ENCODE assay signal across 22 mouse cellular contexts in genomic region chr6:71695150-71695549, GRCm38 (mm10). TPM values are rescaled to one million over a fixed set of nuclear protein-coding genes. Genes with fewer than 3 reads are reported as not detected.
DNase-seq lines count a peak whose midpoint lies in the region; ATAC-seq and TF ChIP-seq lines count a peak whose summit lies in the region.
"Had no signal": no experiment of that assay in that cellular context is flagged by ENCODE, and none has a peak within 500 bp of the region (broad histone marks: within the 10 kb centered on the region; RNA-seq: fewer than 3 reads in every experiment).

No protein-coding gene starts in this region.

- no peak for TF ChIP-seq CTCF in intestine, postnatal 0 days (IDR thresholded peaks at IDR 0.05; ENCODE audit: low read depth)

- no peaks in the 10 kb centered on the region for H3K36me3 ChIP-seq in intestine, embryonic 15.5 days
- no peaks in the 10 kb centered on the region for H3K36me3 ChIP-seq in intestine, embryonic 16.5 days (ENCODE audit: control insufficient read depth, insufficient read depth, low read length)
- no peaks in the 10 kb centered on the region for H3K36me3 ChIP-seq in intestine, postnatal 0 days (ENCODE audit: control insufficient read depth, insufficient read depth)
- no peaks in the 10 kb centered on the region for H3K36me3 ChIP-seq in midbrain, embryonic 15.5 days (replicated peaks)
- H3K36me3 ChIP-seq: G1E had no signal

- no peaks in the 10 kb centered on the region for H3K9me3 ChIP-seq in intestine, embryonic 15.5 days
- H3K9me3 ChIP-seq in intestine, embryonic 16.5 days (ENCODE audit: control insufficient read depth, low read length), result no peaks in the 10 kb centered on the region
- no peaks in the 10 kb centered on the region for H3K9me3 ChIP-seq in intestine, postnatal 0 days (ENCODE audit: control insufficient read depth)
- H3K9me3 ChIP-seq in midbrain, embryonic 15.5 days, result no peaks in the 10 kb centered on the region
- H3K9me3 ChIP-seq: G1E had no signal

- 70% methylated on average over 2 of the region's 2 CpGs for WGBS in intestine, embryonic 15.5 days
- 81% methylated on average over 2 of the region's 2 CpGs for WGBS in intestine, embryonic 16.5 days
- WGBS in intestine, postnatal 0 days, result 43% methylated on average over 2 of the region's 2 CpGs
- 87% methylated on average over 2 of the region's 2 CpGs for WGBS in midbrain, embryonic 15.5 days

- H3K4me3 ChIP-seq in intestine, embryonic 15.5 days (replicated peaks), result no peak overlapping the region
- H3K4me3 ChIP-seq in intestine, embryonic 16.5 days (ENCODE audit: low read length), result no peak overlapping the region
- no peak overlapping the region for H3K4me3 ChIP-seq in intestine, postnatal 0 days (ENCODE audit: low read depth, low read length)
- no peak overlapping the region for H3K4me3 ChIP-seq in midbrain, embryonic 15.5 days

- H3K27ac ChIP-seq in intestine, embryonic 15.5 days, result no peak overlapping the region
- H3K27ac ChIP-seq in intestine, embryonic 16.5 days (ENCODE audit: low read length), result 0 out of 2 replicates have a peak overlapping the region, but pooled peaks have one; percentile 3
- H3K27ac ChIP-seq in intestine, postnatal 0 days (ENCODE audit: low read depth, low read length), result no peak overlapping the region; the same call in 1 of the 2 replicates
- H3K27ac ChIP-seq in midbrain, embryonic 15.5 days, result no peak overlapping the region

- no peak overlapping the region for H3K4me2 ChIP-seq in intestine, embryonic 15.5 days (replicated peaks)
- no peak overlapping the region for H3K4me2 ChIP-seq in intestine, embryonic 16.5 days (ENCODE audit: low read depth, low read length)
- H3K4me2 ChIP-seq in intestine, postnatal 0 days (replicated peaks; ENCODE audit: low read depth), result peak overlapping the region; percentile 21; the same call in 1 of the 2 replicates
- no peak overlapping the region for H3K4me2 ChIP-seq in midbrain, embryonic 15.5 days

- DNase-seq in heart, adult 11 months, result peak; percentile 36
- no peak for DNase-seq in heart, postnatal 10 days
- no peak for DNase-seq in right cerebral cortex, postnatal 25 days
- DNase-seq: adrenal gland, adult 2 months; adrenal gland, adult 8-10 months; adrenal gland, postnatal 10 days; adrenal gland, postnatal 14 days; adrenal gland, postnatal 25 days; adrenal gland, postnatal 36 days; B cell, adult 2 months; cerebellum, adult 11 months; cerebellum, adult 11-12 months had no signal

- no peaks in the 10 kb centered on the region for H3K4me1 ChIP-seq in intestine, embryonic 15.5 days (replicated peaks)
- H3K4me1 ChIP-seq in intestine, embryonic 16.5 days (ENCODE audit: control insufficient read depth, insufficient read depth, low read length), result no peaks in the 10 kb centered on the region
- H3K4me1 ChIP-seq in intestine, postnatal 0 days (replicated peaks; ENCODE audit: control insufficient read depth, insufficient read depth, low read length), result 0 out of 2 replicates have a peak, but pooled peaks cover 7% of the 10 kb centered on the region
- no peaks in the 10 kb centered on the region for H3K4me1 ChIP-seq in midbrain, embryonic 15.5 days

- no peaks in the 10 kb centered on the region for H3K27me3 ChIP-seq in intestine, embryonic 15.5 days (replicated peaks)
- no peaks in the 10 kb centered on the region for H3K27me3 ChIP-seq in intestine, embryonic 16.5 days (replicated peaks; ENCODE audit: control insufficient read depth, insufficient read depth, low read length)
- H3K27me3 ChIP-seq in intestine, postnatal 0 days (replicated peaks; ENCODE audit: control insufficient read depth, insufficient read depth, low read length), result no peaks in the 10 kb centered on the region
- H3K27me3 ChIP-seq in midbrain, embryonic 15.5 days (replicated peaks), result no peaks in the 10 kb centered on the region
- H3K27me3 ChIP-seq: CH12.LX had no signal

- peak; percentile 79 for ATAC-seq in intestine, embryonic 15.5 days
- ATAC-seq in intestine, embryonic 16.5 days, result peak; percentile 92
- ATAC-seq in intestine, postnatal 0 days, result peak; percentile 84
- no peak for ATAC-seq in midbrain, embryonic 15.5 days (replicated peaks)
- no peak for ATAC-seq in megakaryocyte, adult 5-6 weeks (ENCODE audit: poor library complexity, severe bottlenecking)
- ATAC-seq: activated CD4-positive, CD25-positive, alpha-beta regulatory T cell, adult 4 months; CD4-positive, CD25-positive, alpha-beta regulatory T cell, adult 4 months; Patski had no signal

- no peak overlapping the region for H3K9ac ChIP-seq in intestine, embryonic 15.5 days
- no peak overlapping the region for H3K9ac ChIP-seq in intestine, embryonic 16.5 days (ENCODE audit: low read depth, low read length)
- no peak overlapping the region for H3K9ac ChIP-seq in intestine, postnatal 0 days (ENCODE audit: low read depth, low read length)
- H3K9ac ChIP-seq in midbrain, embryonic 15.5 days, result no peak overlapping the region

- intact Hi-C loops in heart, postnatal 10 days (cut with DNase I), result no loop called here

RNA-seq across cellular contexts. Expression of gene Reep1, which starts 12.2 kb away (rescaled TPM):
- 10 to 100 TPM; 20.1 to 21.7 TPM for total RNA-seq in heart, postnatal 10 days (2021)
- 16.1 and 16.6 TPM in 2 replicates for polyA plus RNA-seq in intestine, embryonic 15.5 days (2015; fragmentation: Nextera tagmentation; extraction: Ambion mirVana)
- polyA plus RNA-seq in intestine, embryonic 16.5 days (2015; fragmentation: Nextera tagmentation; extraction: Ambion mirVana), result 13.4 and 13.5 TPM in 2 replicates
- 6.5 and 6.7 TPM in 2 replicates for polyA plus RNA-seq in intestine, postnatal 0 days (2015; fragmentation: Nextera tagmentation; extraction: Ambion mirVana)
- 303 and 331 TPM in 2 replicates for polyA plus RNA-seq in midbrain, embryonic 15.5 days (2015; fragmentation: Nextera tagmentation; extraction: Ambion mirVana)
- 0.05 TPM in 1 of 2 replicates, not detected in the other for total RNA-seq in megakaryocyte, adult 5-6 weeks (2015)
- 0.15 TPM in 1 of 2 replicates, not detected in the other for total RNA-seq in megakaryocyte, adult 5-6 weeks (2017)
- polyA plus RNA-seq: G1E had no signal

Comparison
In these comparisons a context has a peak if more than half of its experiments do, and no peak if none do; other contexts are left out.
1. ATAC-seq: peak in intestine, embryonic 15.5 days (single experiment), intestine, embryonic 16.5 days (single experiment) and intestine, postnatal 0 days (single experiment); none in midbrain, embryonic 15.5 days (single experiment) and megakaryocyte, adult 5-6 weeks (single experiment).
2. RNA of gene Reep1, which starts 12.2 kb away (polyA plus RNA-seq): 303 to 331 TPM in midbrain, embryonic 15.5 days; 16.1 to 16.6 TPM in intestine, embryonic 15.5 days, 13.4 to 13.5 TPM in intestine, embryonic 16.5 days and 6.5 to 6.7 TPM in intestine, postnatal 0 days; every median in the first group is over 10 times any median in the second.